Mouse (Mus musculus) heart, embryonic 13.5 days (tissue): Measurements from ENCODE around the gene Unc13c. TPM values are rescaled to one million over a fixed set of nuclear protein-coding genes. Genes with fewer than 3 reads are reported as not detected.

ENCODE experiments used
- polyA plus RNA-seq: library from polyadenylated mRNA; unstranded; fragments of >200 nt; fragmentation: Nextera tagmentation; extraction: Ambion mirVana; gene quantifications from 2 replicates; pipeline ENCODE4 v1.2.1, GENCODE M21; 2015

The Unc13c gene
- polyA plus RNA-seq, 1 experiment from 2014 or later: 2.2 TPM

Other genes starting within 250 kb of the Unc13c start
- 0.79 and 0.86 TPM in 2 replicates for gene Wdr72, start 141.4 kb upstream of the Unc13c start, polyA plus RNA-seq